Mouse (Mus musculus) intestine, embryonic 14.5 days (tissue): ENCODE data around the gene Scn1a. TPM values are rescaled to one million over a fixed set of nuclear protein-coding genes. Genes with fewer than 3 reads are reported as not detected.

Experiments
- ATAC-seq: fragments of 200-750 bp; cut with Nextera tagmentation; replicated peaks from 2 replicates; pipeline ENCODE4 v1.8.0; 2017; ENCODE audit warnings: low read depth, moderate number of reproducible peaks, moderate TSS enrichment, moderate library complexity; ENCODE audit not compliant: low FRiP score, low TSS enrichment
- DNase-seq: peaks from one replicate; pipeline ENCODE4 v3.0.0-alpha.2; 2018; ENCODE audit warnings: low spot score
- H3K27ac ChIP-seq: fragments of 300-500 bp; sonication (generic); 2 replicates; pipeline ENCODE4 v1.5.1; 2014; ENCODE audit warnings: low read depth, mild to moderate bottlenecking, control low read depth
- H3K27me3 ChIP-seq: fragments of 300-500 bp; sonication (generic); replicated peaks from 2 replicates; pipeline ENCODE4 v1.6.1; 2014; ENCODE audit warnings: low read length, control low read depth; ENCODE audit not compliant: control insufficient read depth, insufficient read depth
- H3K36me3 ChIP-seq: fragments of 300-500 bp; sonication (generic); 2 replicates; pipeline ENCODE4 v1.6.1; 2014; ENCODE audit warnings: low read length, control low read depth; ENCODE audit not compliant: control insufficient read depth, insufficient read depth
- H3K4me1 ChIP-seq: fragments of 300-500 bp; sonication (generic); replicated peaks from 2 replicates; pipeline ENCODE4 v1.6.1; 2014; ENCODE audit warnings: low read length, control low read depth, mixed read lengths; ENCODE audit not compliant: control insufficient read depth, insufficient read depth
- H3K4me2 ChIP-seq: fragments of 300-500 bp; sonication (generic); 2 replicates; pipeline ENCODE4 v1.6.1; 2014; ENCODE audit warnings: low read length
- H3K4me3 ChIP-seq: fragments of 300-500 bp; sonication (generic); 2 replicates; pipeline ENCODE4 v1.5.1; 2014; ENCODE audit warnings: low read depth, low read length, control low read depth, mixed read lengths
- H3K9ac ChIP-seq: fragments of 300-500 bp; sonication (generic); 2 replicates; pipeline ENCODE4 v1.6.1; 2014; ENCODE audit warnings: mild to moderate bottlenecking, low read length
- H3K9me3 ChIP-seq: fragments of 300-500 bp; sonication (generic); 2 replicates; pipeline ENCODE4 v1.6.1; 2016; ENCODE audit warnings: low read length, control low read depth; ENCODE audit not compliant: control insufficient read depth
- WGBS: fragments of 180-500 bp; shearing (Covaris S2); extraction: QIAGEN DNeasy Blood & Tissue Kit; methylation state at CpG from one replicate; pipeline ENCODE4 v1.1.7; 2014; 5-methylcytosine and 5-hydroxymethylcytosine counted together
- polyA plus RNA-seq: library from polyadenylated mRNA; unstranded; fragments of >200 nt; fragmentation: Nextera tagmentation; extraction: Ambion mirVana; gene quantifications from 2 replicates; pipeline ENCODE4 v1.2.1, GENCODE M21; 2014

Scn1a gene
- polyA plus RNA-seq, 1 experiment from 2014 or later, result 0.64 TPM

- Histone ChIP-seq H3K4me3 (no peak overlapping the region), H3K4me1 (no peaks in the 10 kb centered on the region), H3K27me3 (no peaks in the 10 kb centered on the region), H3K9me3 (no peaks in the 10 kb centered on the region), H3K4me2 (no peak overlapping the region), H3K9ac (no peak overlapping the region), H3K36me3 (no peaks in the 10 kb centered on the region), H3K27ac (no peak overlapping the region)
- no peak for ATAC-seq
- no peak for DNase-seq
- 76% methylated on average over 3 of the region's 3 CpGs for WGBS
These were observed 94.5 kb downstream of the Scn1a start for GRCm38 (mm10) chr2:66346181-66346580.

DNA sequence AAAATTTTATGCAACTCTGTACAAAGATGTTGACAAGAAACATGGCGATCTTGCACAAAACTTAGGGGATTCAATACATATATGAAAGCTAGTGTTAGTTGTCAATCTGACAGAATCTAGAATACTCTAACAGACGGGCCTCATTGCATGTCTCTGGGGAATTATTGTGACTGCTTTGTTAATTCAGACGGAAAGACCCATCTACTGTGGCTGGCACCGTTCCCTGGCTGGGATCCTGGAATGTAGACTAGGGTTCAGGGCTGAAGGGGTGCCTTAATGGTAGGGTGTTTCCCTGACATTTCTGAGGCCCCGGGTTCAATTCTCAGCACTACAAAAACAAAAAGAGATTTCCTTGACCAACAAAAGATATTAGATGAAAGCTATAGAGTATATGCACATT, 103.2 kb downstream of the Scn1a start:
- Histone ChIP-seq H3K27me3 (no peaks in the 10 kb centered on the region), H3K36me3 (no peaks in the 10 kb centered on the region), H3K4me2 (no peak overlapping the region), H3K4me1 (no peaks in the 10 kb centered on the region), H3K9ac (no peak overlapping the region), H3K27ac (no peak overlapping the region), H3K9me3 (no peaks in the 10 kb centered on the region), H3K4me3 (no peak overlapping the region)
- 75% methylated on average over 5 of the region's 5 CpGs for WGBS
- no peak for DNase-seq
- no peak for ATAC-seq

- no peak overlapping the region for H3K27ac ChIP-seq
- H3K36me3 ChIP-seq, result no peaks in the 10 kb centered on the region
- DNase-seq, result no peak
- no peaks in the 10 kb centered on the region for H3K27me3 ChIP-seq
- no peak overlapping the region for H3K4me3 ChIP-seq
- no peaks in the 10 kb centered on the region for H3K4me1 ChIP-seq
- ATAC-seq, result no peak
- H3K9me3 ChIP-seq, result no peaks in the 10 kb centered on the region
- 75% methylated on average over 6 of the region's 6 CpGs for WGBS
- no peak overlapping the region for H3K4me2 ChIP-seq
- H3K9ac ChIP-seq, result no peak overlapping the region
These were observed 104.2 kb downstream of the Scn1a start for GRCm38 (mm10) chr2:66336396-66336795.

DNA sequence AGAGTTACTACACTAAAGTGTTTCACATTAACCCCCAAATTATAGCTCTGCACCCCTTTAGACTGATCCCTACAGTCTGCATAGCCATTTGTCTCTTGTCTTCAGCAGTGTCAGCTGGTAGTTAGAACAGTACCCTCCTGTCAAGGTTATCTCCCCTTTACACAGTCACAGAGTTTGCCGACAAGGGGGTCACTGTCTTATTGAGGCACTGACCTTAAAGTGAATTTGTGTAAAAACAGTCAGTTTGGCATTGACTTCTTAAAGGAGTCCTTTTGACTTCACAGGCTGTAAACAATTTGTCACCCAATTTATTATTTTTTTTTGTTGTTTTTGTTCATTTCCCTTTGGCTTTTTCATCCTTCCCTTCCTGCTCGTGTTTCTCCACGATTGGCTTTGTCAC, 168.1 kb downstream of the Scn1a start:
- no peak overlapping the region for H3K4me3 ChIP-seq
- no peak overlapping the region for H3K9ac ChIP-seq
- no peaks in the 10 kb centered on the region for H3K36me3 ChIP-seq
- no peak for DNase-seq
- H3K27me3 ChIP-seq, result no peaks in the 10 kb centered on the region
- H3K4me2 ChIP-seq, result no peak overlapping the region
- no peak for ATAC-seq
- H3K27ac ChIP-seq, result no peak overlapping the region
- 86% methylated on average over 3 of the region's 3 CpGs for WGBS
- H3K9me3 ChIP-seq, result no peaks in the 10 kb centered on the region
- no peaks in the 10 kb centered on the region for H3K4me1 ChIP-seq

GRCm38 (mm10) chr2:66256220-66257131, 184.2 kb downstream of the Scn1a start, which contains the start of gene Ttc21b:
Gene Ttc21b (minus strand): TSS chr2:66256617.
- peak; percentile 99 for ATAC-seq
- DNase-seq, result peak; percentile 96
- H3K4me1 ChIP-seq, result peaks cover 8% of the 10 kb centered on the region
- peak within 1 kb of the TSS; percentile 81 for H3K4me3 ChIP-seq
- peak within 1 kb of the TSS; percentile 67 for H3K4me2 ChIP-seq
- peak within 1 kb of the TSS; percentile 52; the same call in 1 of the 2 replicates for H3K27ac ChIP-seq
- peak within 1 kb of the TSS; percentile 66 for H3K9ac ChIP-seq
- no peaks in the 10 kb centered on the region for H3K9me3 ChIP-seq
- WGBS, result under 1% methylated on average over 55 of the region's 56 CpGs
- H3K27me3 ChIP-seq, result no peaks in the 10 kb centered on the region
- peaks cover 5% of the 10 kb centered on the region; the same call in 1 of the 2 replicates for H3K36me3 ChIP-seq

DNA sequence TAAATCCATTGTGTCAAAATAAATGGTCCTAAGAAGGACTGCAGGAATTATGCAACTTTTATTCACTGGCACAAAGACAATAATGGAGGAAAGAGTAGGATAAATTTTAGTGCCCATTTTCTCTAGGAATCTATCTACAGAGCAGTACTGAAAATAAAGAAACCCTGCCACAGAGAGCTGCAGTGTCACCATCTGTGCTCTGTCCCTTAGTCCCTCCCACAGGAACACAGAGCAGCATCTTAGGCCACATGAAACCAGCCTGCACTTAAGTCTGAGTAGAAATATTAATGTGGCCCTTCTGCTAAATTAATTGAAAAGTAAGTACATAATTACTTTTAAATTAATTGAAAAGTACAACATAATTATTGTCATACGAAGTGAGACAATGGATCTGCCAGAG, 196.6 kb downstream of the Scn1a start:
- no peaks in the 10 kb centered on the region for H3K4me1 ChIP-seq
- no peaks in the 10 kb centered on the region for H3K27me3 ChIP-seq
- WGBS, result 87% methylated on average over 1 of the region's 1 CpGs
- DNase-seq (no peak), ATAC-seq (no peak)
- H3K4me2 ChIP-seq, result no peak overlapping the region
- H3K4me3 ChIP-seq, result no peak overlapping the region
- H3K9ac ChIP-seq, result no peak overlapping the region
- H3K27ac ChIP-seq, result no peak overlapping the region
- no peaks in the 10 kb centered on the region for H3K9me3 ChIP-seq
- H3K36me3 ChIP-seq, result peaks cover 44% of the 10 kb centered on the region

DNA sequence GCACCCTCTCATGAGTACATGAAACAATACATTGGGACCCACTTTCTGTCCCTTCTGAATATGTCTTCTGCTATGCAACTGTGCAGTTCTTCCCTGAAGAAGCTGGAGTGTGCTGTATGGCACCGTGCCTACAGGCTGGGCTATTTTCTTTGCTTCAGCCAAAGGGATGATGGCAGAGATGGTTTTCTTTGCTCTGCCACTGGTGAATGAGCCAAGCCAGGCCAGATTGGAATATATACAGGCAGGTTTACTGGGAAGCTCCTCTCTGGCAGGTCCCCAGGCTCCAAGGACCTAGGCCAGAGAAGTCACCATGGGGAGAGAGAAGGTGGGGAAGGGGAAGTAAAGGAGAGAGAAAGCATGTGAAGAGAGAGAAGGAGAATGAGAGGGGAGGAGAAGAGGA, 200.3 kb downstream of the Scn1a start:
- H3K36me3 ChIP-seq, result peaks cover 31% of the 10 kb centered on the region
- H3K9me3 ChIP-seq, result no peaks in the 10 kb centered on the region
- no peak overlapping the region for H3K27ac ChIP-seq
- WGBS, result 88% methylated on average over 1 of the region's 1 CpGs
- H3K4me2 ChIP-seq, result no peak overlapping the region
- H3K27me3 ChIP-seq, result no peaks in the 10 kb centered on the region
- ATAC-seq, result no peak
- H3K4me3 ChIP-seq, result no peak overlapping the region
- no peak for DNase-seq
- no peak overlapping the region for H3K9ac ChIP-seq
- no peaks in the 10 kb centered on the region for H3K4me1 ChIP-seq

GRCm38 (mm10) chr2:66238886-66239285, 201.8 kb downstream of the Scn1a start:
- no peak overlapping the region for H3K9ac ChIP-seq
- WGBS, result 92% methylated on average over 5 of the region's 5 CpGs
- H3K9me3 ChIP-seq, result no peaks in the 10 kb centered on the region
- H3K4me3 ChIP-seq, result no peak overlapping the region
- no peaks in the 10 kb centered on the region for H3K27me3 ChIP-seq
- peaks cover 35% of the 10 kb centered on the region for H3K36me3 ChIP-seq
- no peaks in the 10 kb centered on the region for H3K4me1 ChIP-seq
- H3K27ac ChIP-seq, result no peak overlapping the region
- H3K4me2 ChIP-seq, result no peak overlapping the region
- no peak for DNase-seq
- ATAC-seq, result no peak

DNA sequence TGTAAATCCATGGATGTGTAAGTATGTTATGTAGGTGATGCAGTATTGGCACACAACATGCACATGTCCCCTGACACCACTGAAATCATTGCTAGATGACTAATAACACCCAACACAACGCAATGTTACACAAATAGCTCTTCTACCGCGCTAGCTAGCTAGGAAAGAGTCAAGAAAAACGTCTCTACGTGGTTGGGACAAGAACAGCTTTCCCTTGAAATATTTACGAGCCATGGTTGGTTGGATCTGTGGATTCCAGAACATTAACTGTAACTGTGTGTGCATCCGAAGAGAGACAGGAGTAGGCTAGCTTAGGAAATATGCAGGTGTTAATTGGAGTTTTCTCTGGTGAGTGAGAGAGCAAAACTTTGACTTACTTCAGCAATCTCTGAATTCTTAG, 219.7 kb downstream of the Scn1a start:
- Histone ChIP-seq H3K4me2 (no peak overlapping the region), H3K9ac (no peak overlapping the region), H3K4me3 (no peak overlapping the region), H3K4me1 (no peaks in the 10 kb centered on the region), H3K36me3 (peaks cover 16% of the 10 kb centered on the region), H3K9me3 (no peaks in the 10 kb centered on the region), H3K27me3 (no peaks in the 10 kb centered on the region), H3K27ac (no peak overlapping the region)
- ATAC-seq (no peak), DNase-seq (no peak)
- 86% methylated on average over 7 of the region's 7 CpGs for WGBS
